Mouse (Mus musculus) gastrocnemius, adult 8-10 months (tissue): ENCODE results near the gene Apba1. TPM values are rescaled to one million over a fixed set of nuclear protein-coding genes. Genes with fewer than 3 reads are reported as not detected.

ENCODE experiments used
- DNase-seq, 2 experiments: peaks; one replicate each; pipeline ENCODE4 v3.0.0; 2022; ENCODE audit warnings: low spot score in 2 of 2
- total RNA-seq, 4 experiments: library from RNA; stranded (reverse); gene quantifications; 2 replicates each; pipeline ENCODE4 v1.2.4; 2022

Apba1 gene
- under 1 TPM; 0.63 to 0.99 (median 0.76) TPM for total RNA-seq

DNA sequence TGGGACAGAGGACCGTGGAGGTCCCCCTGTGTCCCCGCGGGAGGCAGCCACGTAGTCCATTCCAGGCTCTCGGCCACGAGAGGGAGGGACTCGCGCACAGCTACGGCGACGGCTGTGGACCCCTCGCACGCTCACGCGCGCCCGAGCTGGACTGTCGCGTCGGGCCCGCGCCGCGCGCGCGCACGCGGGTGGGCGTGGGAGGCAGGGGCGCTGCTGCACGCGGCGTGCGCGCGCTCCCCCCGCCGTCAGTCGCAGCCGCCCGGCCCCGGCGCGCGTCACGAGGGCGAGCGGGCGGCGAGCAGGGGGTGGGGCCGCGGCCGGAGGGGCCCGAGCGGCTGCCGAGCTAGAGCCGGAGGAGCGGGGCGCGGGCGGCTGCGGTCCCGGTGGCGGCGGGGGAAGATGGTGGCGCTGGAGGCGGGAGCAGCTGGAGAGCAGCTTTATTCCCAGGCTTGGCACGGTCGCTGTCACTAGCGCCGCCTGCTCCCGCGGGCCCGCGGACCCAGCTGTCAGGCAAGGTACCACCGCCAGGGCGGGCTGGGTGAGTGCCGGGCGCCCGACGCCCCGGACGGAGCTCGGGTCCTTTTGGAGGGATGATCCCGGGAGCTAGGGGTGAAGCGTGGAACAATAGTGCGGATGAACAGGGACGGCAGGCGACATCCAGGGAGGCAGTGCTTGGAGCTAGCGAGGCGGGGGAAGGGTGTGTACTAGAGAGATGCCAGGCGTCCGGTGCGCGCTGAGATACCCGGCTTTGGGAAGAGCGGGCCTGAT lies at the start of gene Apba1:
Gene Apba1 (plus strand): TSS at position 334 of the 768 bp plus-strand sequence.
- DNase-seq = peak in 1 of 2 experiments; percentile 62

DNA sequence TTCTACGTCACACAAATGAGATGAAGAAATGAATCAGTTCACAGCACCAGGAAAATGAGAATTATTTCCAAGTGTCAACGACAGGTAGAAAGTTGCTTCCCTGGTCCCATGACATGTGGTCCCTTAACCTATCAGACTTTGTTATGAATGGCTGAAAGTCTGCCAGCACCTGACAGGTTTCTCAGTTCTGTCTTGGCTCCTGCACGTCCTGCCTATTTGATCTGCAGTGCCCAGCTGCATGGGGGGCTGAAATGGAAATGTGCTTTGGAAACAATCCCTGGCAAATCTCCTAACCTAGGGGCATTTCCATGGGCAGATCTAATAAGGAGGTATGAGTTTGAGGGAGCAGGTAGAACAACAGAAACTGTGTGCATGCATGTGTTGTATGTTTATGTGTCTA lies 12.2 kb upstream of the Apba1 start:
- DNase-seq = no peak

DNA sequence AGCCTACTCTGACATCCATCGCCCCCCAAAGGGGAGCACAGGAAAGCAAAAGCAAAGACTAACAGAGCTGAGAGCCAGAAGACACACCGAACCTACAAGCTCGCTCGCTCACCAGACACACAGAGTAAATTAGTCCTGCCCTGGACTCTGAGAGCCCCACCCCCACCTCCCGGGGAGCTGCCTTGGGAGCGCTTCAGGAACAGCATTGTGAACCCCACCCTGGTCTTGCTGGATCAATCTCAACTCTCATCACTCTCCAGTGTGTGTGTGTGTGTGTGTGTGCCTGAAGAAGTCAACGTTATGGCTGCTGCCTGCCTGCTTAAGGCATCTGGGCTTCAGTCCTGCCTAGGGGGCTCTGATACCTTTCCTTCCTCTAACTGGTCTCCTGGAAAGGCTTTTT lies 1.7 kb upstream of the Apba1 start:
- peak in 1 of 2 experiments; percentile 13 for DNase-seq

DNA sequence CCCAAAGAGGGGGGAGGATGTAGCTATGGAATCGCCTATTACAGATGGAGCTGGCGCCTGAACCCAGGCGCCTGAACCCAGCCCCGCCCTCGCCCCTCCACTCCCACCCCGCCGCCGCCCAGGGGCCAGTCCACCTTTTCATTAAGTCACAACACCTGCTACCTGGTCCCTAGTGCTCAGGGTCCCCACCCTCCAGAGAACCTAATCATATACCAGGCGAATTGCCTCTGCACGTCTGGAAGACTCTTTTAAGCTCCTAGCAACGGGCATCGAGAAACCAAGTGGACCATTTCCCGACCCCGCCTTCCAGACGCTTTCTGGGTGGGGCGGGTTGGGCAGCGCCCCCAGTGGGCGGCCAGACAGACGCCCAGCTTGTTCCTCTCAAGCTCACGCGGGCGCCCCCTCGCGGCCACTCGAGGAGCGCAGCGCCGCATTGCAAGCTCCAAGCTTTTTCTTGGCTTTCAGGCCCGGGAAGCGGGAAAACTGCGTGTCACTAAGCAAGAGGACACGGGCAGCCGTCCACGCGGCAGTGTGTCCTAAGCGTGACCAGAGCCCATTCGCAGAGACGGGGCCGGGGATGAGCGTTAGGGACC lies 630 bp upstream of the Apba1 start:
- peak; percentile 90 to 92 for DNase-seq

DNA sequence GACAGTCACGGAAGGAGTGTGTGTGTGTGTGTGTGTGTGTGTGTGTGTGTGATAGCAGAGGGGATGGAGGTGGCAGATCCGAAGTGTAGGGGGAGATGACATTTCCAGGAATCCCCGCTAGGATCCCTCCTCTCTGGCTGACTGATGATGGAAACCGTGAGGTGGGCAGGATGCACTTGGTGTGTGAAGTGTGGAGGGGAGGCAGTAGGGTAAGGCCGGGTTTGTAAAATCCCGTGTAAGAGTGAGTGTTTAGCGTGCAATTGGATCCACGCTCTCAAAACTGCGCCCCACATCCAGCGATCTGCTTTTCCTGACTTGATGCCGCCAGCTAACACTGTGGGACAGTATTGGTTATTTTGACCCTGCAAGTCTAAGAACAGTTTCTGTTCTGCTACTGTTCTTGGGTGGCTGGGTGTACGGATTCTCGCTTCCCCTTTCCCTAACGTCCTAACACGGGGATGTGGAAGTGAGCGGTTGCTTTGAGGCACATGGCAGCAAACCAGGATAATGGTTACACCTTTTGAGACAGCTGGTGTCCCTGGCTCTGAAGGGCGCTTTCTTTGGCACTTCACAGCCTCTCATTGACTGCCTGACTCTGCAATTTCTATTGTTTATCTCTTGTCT lies 747 bp downstream of the Apba1 start:
- no peak for DNase-seq

DNA sequence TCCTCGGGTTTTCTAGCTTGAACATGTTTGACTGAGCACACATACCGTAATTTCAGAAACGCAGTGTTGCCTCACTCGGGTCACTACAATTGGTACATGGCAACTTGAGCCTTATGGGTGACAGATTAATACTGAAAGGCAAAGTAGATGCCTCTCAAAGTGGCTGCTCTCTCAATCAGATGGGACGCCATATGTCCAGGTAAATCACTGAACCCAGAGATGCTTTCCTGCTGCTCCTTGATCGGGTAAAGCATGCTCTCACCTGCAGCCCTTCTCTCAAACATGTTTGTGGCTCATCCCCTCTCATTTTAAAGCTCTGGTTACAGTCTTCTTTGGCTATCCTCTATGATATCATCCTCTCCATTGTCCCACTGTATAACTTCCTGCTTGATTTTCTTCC lies 4.7 kb downstream of the Apba1 start:
- DNase-seq = no peak

DNA sequence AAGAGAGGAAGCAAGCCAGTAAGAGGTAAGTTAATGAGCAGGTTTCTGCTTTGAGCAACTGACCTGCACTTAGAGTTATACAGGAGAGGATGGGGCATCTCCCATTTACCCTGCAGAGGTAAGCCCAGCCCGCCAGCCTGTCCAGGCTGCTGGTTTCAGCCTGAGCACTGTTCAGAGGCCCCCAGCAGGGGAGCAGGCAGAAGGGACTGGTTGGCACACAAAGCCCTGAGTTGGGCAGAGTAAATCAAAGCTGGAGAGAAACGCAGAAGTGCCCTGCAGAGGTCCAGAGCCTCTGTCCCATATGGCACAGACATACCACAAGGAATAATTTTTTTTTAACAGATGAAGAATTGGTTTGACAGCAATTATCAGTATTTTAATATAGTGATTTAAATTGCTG lies 5.4 kb downstream of the Apba1 start:
- no peak for DNase-seq

DNA sequence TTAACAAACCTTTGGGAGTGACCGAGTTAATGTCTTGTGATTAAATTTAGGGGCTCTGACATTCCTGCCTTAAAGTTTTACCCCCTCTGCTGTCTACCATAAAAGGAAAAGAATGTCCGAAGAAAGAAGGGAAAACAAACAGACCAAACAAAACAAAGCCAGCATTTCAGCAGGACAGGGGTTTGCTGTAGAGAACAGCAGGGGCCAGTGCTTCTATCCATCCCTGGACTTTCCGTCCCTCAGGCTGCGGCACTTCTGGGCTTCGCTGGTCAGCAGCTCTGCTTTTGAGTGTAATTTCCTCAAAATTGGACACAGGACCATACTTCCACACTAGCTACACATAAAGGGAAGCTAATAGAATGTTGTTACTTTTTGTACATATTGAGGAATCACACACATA lies 10.2 kb downstream of the Apba1 start:
- DNase-seq = no peak

DNA sequence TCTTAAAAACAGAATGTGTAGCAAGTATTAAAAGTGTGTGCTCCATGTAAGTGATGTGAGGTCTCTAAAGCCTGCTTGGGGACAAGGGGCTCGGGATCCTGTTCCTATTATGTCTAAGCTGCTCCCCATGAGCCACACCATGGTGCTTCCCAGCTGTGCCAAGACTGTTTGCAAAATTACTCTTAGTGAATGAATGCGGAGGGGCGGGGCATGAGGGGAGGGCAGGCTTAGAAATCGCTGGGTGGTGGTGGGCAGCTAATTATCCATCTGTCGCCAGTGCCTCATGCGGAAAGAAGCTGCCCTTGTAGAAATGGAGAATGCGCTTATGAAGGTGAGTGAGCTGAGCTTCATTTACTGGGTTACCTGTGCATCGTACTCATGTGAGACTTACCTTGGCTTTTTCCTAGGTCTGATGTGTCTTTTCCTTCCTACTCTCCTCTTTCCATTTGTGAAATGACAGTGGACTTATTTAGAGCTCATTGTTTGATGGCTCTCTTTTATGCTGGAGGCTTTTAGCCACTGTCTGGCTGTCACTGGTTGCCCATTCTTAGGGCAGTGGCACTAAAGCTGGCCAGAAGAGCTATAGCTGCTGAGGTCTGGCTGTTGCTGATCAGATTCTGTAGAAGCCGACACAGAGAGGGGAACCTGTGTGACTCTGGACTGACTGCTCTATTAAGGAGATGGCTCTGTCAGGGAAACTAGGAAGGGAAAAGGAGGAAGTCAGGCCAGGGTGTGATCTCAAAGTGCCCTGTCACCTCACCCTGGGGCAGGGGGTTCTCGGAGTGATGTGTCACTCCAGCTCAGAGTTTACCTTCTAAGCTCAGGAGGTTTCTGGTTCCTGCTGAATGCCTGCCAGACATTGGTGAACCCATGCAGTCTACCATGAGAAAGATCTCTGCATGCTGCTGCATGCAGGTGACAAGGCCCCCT lies 12.1 kb downstream of the Apba1 start:
- no peak for DNase-seq

DNA sequence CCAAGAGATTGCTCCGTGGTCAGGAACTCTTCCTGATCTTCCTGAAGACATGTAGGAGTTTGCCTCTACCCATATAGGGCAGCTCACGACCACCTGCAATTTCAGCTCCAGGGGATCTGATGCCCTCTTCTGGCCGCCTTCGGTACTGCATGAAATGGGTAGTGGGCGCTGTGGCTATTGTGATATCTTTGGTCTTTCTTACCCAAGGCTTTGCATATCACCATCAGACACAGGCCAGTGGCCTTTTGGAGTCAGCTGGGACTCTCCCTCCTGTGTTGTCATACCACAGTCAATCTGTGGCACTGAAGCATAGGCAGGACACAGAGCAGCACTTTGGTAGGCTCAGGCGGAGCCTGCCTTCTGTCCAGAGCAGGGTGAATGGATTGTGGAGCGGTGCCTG lies 13.3 kb downstream of the Apba1 start:
- no peak for DNase-seq

DNA sequence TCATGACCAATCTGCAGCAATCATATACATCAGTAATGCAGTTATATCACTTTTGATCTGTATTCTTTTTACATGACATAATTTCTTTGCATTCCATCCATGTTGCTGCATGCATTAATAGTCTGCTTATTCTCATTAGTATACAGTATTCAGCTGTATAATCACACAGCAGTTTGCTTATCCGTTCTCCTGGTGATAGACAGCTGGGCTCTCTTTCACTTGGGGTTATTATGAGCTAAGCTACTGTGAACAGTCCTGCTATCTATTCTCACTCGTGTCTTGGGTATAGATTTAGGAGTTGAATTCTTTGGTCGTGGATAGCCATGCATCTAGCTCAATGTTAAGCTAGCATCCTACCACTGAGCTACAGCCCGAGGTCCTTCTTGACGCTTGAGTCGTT lies 16.7 kb downstream of the Apba1 start:
- no peak for DNase-seq

DNA sequence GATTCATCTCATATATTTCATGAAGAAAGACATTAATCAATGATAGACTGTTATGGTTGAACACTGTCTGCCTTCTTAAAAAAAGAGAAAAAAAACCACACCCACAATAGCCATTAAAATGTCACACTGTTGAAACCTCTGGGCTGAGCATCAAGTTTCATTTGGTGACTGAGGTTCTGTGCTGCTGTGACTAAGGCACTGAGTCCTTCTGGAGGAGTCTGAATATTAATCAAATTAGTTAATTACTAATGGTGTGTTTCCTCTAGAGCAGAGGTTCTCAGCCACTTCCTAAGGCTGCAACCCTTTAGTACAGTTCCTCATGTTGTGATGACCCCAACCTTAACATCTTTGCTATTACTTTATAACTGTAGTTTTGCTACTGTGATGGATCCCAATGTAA lies 20.4 kb downstream of the Apba1 start:
- no peak for DNase-seq

DNA sequence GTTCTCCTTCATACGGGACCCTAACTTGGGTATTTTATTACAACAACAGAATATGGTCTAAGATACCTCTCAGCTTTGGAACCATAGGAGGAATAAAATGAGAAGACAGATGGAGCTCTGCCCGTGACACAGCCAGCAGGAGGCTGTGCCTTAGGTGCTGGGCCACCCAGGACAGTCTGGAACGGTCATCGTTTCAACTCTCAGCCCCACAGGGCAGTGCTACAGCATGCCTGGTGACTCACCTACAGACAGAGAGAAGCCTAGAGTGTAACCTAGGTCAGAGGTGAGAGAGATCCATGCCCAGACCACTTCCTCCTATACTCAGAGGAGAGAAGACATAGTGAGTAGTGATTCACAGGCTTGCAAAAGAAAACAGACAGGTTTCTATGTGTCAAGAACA lies 21.4 kb downstream of the Apba1 start:
- DNase-seq = no peak

DNA sequence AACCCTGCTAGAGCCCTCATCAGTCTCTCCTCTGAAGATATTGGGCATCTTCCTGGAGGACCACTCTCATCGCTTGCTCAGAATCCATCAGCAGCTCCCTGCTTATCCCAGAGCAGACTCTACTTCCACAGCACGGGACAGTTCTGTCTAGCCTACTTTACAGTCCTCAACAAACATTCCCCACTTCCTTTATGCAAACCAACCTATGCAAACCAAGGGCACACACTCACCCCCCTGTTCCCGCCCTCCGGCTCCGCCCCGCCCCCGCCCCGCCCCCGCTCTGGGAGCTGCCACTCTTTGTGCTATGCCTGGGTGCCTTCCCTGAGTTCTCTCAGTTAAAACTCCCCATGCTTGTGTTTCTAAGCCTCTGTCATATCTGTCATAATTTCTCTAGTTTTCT lies 23.3 kb downstream of the Apba1 start:
- no peak for DNase-seq

DNA sequence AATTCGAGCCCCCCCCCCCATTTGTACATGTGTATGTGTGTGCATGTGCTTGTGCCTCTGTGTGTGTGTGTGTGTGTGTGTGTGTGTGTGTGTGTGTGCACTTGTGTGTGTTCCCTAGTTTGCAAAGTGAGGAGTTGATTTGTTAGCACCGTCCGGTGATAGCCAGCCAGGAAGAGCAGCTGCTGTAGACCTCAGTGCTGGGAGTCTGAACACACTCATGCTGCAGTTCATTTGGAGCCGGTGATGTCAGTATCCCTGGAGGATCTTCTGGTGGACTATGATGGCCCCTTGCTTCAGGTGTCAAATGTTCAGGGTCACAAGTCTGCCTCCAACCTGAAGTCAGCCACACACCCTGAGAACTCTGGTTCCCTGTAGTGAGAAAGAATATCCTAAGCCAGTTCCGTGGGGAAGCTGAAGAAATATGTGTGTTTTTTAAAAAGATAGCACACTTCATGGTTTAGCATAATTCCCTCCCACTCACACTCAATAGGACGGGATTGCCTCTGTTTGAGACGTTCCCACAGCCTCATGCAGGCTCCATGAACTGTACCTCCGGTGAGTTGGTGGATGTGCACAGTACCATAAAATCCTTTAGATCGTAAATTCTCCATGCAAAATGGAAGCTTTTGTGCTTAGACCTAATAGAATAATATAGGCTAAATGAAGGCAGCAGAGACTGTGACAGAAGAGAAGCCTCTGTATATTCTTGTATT lies 29.9 kb downstream of the Apba1 start:
- no peak for DNase-seq

DNA sequence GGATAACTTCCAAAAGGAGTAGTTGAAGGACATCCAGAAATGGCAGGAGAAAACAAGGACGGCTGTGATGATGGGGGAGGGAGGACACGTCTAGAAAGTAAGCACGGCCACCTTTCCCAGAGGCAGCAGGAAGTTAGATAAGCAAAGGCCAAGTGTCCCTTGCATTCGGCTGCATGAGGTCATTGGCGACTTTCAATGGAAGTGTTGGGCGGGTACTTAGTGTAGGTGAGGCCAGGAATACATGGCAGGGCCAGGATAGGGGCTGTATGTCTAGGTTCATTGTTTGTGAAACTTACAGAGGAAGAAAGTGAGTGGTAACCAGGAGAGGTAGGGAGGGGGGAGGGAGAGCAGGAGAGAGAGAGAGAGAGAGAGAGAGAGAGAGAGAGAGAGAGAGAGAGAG lies 33.0 kb downstream of the Apba1 start:
- DNase-seq = no peak

DNA sequence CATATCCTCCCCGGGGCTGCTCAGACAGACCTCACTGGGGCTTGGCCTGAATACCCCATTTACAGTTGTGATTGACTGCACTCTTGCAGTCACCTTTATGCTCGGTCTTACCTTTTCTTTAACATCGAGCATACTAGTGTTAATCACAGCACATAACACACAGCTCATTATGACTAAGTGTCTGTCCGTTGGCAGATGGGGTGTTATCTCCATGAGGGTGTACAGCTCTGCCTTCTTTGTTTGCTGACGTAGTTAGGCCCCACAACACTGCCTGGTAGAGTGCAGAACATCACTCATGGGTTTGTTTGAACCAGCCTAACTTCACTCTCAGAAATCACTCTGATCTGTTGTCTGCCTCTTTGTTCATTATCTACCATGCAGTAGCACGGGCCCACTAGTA lies 33.9 kb downstream of the Apba1 start:
- DNase-seq = no peak

DNA sequence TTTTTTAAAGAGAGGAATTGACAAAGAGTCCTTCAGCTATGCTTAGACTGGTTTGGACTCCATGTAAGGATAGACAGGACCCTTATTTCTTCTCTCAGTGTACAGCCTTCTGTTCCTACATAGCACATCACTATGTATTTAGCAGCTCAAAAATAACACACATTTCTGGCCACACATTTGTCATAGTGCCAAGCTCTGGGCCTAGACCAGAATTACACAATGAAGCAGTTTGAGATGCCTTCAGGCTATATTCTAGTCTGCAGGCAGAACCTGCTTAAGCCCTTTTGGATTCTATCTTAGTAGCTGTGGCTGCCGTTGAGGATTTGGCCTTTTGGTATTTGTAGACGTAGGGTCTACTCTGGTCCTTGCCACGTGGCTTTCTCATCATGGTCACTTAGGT lies 35.8 kb downstream of the Apba1 start:
- DNase-seq = no peak

DNA sequence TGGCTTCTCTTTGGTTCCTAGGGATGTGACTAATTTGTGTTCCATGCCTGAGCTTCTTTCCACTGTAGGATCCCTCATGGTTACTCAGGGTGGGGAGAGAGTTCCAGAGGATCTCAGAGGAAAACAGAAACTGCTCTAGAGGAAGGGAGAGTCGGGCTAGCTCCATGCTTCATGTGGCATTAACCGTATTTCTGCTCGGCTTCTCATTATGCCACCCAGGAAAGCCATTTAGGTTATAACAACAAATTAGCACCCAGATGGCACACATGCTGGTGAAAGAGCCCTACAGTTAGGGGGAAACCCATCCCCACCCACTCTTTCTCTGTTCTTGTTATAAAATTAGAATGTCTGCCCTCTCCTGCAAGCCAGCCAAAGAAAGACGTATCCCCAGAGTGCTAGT lies 36.5 kb downstream of the Apba1 start:
- no peak for DNase-seq

DNA sequence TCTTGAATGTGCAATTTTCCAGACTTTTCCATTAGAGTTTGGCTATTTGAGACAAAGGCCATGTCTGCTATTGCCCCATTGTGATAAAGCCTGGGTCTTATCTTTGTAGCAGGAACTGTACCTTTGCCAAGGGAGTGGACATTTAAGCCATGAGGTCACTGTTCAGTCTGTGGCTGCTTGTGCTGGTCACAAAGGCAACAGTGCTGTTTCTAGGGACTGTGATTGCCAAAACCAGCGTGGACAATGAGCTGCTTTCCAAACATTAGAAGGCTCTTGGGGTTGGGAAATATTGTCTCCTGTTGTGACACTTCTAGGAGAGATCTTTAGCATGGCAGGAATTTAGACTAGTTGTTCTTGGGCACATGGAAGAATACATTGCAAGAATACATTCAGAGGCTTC lies 42.5 kb downstream of the Apba1 start:
- no peak for DNase-seq

DNA sequence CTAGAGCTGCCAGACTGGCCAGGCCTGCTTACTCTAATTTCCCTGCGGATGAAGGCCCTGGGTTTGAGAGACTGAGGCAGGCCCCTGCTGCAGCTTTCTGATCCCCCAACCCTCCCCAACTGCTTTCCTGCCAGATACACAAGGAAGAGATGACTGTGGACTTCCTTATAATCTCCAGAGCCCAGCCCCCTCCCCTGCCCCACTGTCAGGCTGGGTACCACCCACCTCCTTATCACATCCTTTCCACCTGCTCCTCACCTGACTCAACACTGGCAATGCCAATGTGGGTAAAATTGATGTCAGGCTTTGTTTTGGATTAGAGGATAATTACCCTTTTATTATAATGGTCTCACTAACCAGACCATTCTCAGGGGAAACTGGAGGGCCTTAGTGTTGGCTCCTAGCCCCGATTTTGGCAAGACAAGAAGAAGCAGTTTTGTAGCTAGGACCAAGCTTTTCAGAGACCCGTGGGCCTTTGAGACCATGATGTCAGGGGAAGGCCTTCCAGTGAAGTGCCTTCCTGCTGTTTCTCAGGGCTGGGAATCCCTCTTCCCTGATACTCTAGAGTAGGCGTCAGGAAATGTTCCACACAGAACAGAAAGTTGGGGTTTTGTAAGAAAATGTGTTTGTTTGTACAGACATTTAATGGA lies 44.7 kb downstream of the Apba1 start:
- no peak for DNase-seq
